Mouse (Mus musculus) thymus, adult 18-20 months (tissue): ENCODE data around the gene Ptpn14.
A peak's percentile ranks its signal among the peaks of the same experiment; 100 is the strongest.
"Not testable (repeated sequence)": the region's sequence is repeated elsewhere in the genome, so short reads cannot be mapped to it uniquely, and the experiment has no call there.

Experiments used
- DNase-seq, 2 experiments: peaks; one replicate each; pipeline ENCODE4 v3.0.0; 2022; ENCODE audit warnings: mixed read lengths in 2 of 2

The Ptpn14 gene

GRCm38 (mm10) chr1:189727884-189728783 is at the start of gene Ptpn14:
Gene Ptpn14, plus strand, starts transcription at chr1:189728268.
- peak; percentile 38 for DNase-seq

GRCm38 (mm10) chr1:189679555-189679954 is 48.5 kb upstream of the Ptpn14 start:
- no peak for DNase-seq

DNA sequence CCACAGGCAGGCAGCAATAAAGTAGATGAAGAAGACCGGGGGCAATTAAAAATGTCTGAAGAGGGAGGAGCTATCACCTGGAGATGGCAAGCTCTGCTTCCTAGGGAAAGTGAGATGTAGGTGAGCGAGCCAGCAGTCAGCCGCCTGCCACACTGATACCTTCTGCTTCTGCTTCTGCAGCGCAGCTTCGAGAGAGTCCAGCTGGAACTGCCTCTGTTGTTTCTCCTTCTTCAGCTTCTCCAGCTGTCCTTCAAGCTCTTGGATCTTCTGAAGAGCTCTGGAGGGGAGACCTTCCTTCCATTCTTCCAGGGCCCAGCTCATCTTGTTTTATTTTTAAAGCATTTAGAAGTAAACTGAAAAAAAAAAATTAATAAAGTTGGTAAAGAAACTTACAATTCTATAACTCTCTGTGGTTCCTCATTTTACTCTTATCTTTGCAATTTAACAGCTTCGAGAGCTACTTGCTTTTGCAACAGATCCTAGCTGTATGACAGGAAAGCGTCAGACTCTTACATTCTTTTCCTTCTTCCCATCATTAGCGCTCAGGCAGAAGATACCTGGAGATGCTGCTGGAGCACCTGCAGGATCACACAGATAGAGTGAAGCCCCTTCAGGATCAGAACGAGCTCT is 43.2 kb upstream of the Ptpn14 start:
- DNase-seq = no peak

DNA sequence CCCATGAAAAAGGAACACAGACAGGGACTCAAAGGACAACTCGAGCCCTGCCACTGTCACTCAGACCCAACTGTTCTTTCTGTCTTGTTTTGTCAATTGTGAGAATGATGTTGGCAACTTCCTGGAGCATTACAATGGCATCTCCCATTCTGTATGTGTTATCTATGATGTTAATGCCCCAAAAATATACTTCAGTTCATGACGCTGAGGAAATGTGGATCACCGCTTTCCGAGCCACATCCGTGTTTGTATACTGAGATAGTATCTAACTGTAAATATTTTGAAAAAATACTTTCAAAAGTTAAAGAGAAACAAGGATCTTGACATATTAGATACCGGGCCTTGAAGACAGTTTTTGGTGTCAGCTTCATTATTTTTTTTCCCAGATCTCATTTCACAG is 42.0 kb upstream of the Ptpn14 start:
- no peak for DNase-seq

- DNase-seq = peak; percentile 98
Observed at GRCm38 (mm10) chr1:189687654-189688387, 40.2 kb upstream of the Ptpn14 start, which contains the start of gene Cenpf. Gene Cenpf, minus strand, starts transcription at chr1:189688086.

- DNase-seq = no peak
Observed at GRCm38 (mm10) chr1:189688388-189688750, 39.7 kb upstream of the Ptpn14 start.

DNA sequence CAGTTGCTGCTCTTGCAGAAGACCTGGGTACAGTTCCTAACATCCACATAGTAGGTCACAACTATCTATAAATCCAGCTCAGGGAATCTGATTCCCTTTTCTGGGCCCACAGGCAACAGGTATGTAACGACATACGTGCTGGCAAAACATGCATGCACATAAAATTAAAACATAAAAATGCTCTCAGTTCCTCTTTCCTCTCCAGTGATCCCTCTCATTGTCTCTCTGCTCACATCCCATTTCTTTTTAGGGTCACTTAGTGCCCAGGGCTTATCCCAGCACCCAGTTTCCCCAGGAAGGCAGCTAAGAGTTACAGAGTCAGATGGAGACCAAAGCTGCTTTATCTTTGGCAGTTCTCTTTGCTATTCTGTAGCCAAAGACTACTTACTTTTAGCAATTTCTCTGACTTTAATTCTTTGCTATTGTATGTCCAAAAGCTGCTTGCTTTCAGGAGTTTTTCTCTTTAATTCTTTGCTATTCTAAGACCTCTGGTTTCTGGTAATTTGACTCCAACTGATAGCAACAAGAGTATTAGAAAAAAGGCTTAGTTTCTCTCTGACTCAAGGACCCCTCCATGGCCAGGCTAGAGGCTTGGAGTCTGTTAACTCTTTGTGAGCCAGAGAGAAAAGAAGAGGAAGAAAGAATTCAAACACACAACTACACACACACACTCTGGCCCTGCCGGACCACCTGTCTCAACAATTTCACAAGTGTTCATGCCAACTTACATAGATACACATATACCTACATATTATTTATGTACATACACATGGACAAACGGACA is 38.8 kb upstream of the Ptpn14 start:
- DNase-seq = no peak

GRCm38 (mm10) chr1:189692442-189692841 is 35.6 kb upstream of the Ptpn14 start:
- not testable (repeated sequence) for DNase-seq

DNA sequence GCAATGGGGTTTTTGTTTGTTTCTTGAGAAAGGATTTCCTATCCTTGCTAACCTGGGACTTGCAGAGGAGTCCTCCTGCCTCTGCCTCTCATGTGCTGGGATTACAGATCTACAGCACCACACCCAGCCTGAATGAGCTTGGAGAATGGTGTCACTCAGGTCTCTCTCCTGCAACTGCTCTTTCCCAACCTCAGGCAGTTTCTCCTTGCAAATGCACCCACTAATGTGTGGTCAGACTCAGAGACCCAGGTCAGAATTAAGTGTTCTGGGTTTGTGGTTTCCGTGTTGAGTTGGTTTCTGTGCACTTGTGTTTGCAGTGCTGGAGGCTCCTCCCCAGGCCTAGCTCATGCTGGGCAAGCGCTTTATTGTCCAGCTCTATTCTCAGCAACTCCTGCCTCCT is 33.7 kb upstream of the Ptpn14 start:
- no peak for DNase-seq

- DNase-seq = no peak
Observed at GRCm38 (mm10) chr1:189695321-189695720, 32.7 kb upstream of the Ptpn14 start.

- DNase-seq = no peak
Observed at GRCm38 (mm10) chr1:189698416-189698815, 29.7 kb upstream of the Ptpn14 start.

- DNase-seq = no peak
Observed at GRCm38 (mm10) chr1:189700186-189700585, 27.9 kb upstream of the Ptpn14 start.

DNA sequence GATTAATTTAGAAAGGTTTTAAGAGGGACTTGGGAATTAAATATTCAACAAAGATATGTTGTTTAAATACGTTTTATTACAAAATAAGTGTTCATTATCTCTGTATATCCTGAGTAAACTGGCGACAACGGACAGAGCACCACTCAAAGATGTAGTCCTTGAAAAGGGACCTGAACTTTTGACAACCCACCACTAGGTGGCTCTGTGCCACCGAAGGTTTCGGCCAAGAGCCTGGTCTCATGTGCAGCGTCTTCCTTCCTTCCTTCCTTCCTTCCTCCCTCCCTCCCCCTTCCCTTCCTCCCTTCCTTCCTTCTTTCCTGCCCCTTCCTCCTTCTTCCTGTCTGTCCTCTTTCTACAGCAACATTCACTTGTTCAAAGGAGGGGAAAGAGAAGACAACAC is 27.1 kb upstream of the Ptpn14 start:
- peak; percentile 29 to 43 for DNase-seq

DNA sequence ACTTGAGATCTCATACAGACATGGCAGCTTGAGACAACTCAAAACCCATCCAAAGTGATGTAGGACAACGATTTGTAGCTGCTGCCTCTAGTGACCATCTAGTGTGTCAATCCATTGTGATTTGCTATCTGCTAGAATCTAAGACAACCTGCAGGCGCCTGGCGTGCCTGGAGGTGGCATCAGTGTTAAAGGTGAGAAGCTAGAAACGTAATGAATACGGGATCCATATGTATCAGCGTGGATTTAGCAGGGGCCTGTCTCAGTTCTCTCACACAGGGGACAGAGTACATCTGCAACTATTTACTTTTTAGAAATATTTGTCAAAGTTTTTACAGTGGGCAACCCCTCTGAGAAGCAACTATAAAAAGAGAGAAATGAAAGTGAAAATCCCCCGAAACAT is 24.9 kb upstream of the Ptpn14 start:
- DNase-seq = peak; percentile 26 to 37

GRCm38 (mm10) chr1:189703591-189703990 is 24.5 kb upstream of the Ptpn14 start:
- DNase-seq = no peak

GRCm38 (mm10) chr1:189706040-189706645 is 21.9 kb upstream of the Ptpn14 start:
- DNase-seq = no peak

GRCm38 (mm10) chr1:189707014-189707413 is 21.1 kb upstream of the Ptpn14 start:
- DNase-seq = no peak

- DNase-seq = no peak
Observed at GRCm38 (mm10) chr1:189707419-189707818, 20.6 kb upstream of the Ptpn14 start.

- no peak for DNase-seq
Observed at GRCm38 (mm10) chr1:189709001-189709400, 19.1 kb upstream of the Ptpn14 start.

GRCm38 (mm10) chr1:189715915-189716797 is 11.9 kb upstream of the Ptpn14 start:
- no peak for DNase-seq

DNA sequence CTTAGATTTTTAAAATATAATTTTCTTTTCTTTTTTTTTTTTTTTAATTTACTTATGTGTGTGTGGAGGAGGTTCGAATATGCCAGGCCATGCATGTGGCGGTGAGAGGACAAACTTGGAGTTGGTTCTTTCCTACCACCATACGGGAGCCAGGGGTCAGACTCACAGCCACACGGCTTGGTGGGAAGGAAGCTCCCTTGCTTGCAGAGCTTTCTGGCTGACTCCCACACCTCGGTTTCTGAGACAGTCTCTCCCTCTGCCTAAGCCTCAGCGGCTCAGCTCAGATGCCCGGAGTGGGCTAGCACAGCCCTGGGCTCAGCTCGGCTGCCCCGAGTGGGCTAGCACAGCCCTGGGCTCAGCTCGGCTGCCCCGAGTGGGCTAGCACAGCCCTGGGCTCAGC is 10.5 kb upstream of the Ptpn14 start:
- no peak for DNase-seq
